Mouse (Mus musculus): ENCODE data around the gene Trp53inp2.

DNA sequence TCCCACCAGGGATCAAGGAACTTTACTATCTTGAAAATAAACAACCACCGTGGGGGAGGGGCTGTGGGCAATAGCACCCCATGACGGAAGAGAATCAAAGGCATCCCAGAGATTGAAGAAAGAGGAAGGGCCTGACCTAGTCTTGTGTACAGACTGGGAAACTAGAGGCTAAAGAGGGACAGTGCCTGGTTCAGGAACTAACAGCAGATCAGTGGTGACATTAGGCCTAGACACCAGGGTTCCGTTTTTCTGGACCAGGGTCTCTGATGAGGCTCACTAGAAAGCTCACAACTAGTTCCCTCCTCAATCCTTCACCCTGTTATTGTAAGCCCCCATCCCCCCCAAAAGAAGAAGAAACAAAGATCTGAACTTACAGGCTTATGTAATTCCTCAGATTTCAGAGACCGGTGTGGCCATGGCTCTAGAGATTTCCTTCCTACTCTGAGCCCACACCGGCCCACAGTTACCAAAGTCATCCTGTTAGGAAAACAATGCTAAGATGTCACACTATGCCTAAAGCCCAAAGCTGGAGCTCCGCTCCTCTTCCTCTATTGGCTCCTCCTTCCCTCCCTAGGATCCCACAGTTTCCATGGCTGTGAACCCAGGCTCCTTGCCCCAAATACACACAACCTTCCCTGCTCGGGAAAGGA is 13.1 kb upstream of the Trp53inp2 start:
- TF ChIP-seq GATA1 (IDR thresholded peaks at IDR 0.05; ENCODE audit: low read length) (no peak), TAL1 (IDR thresholded peaks at IDR 0.05; ENCODE audit: low read length) (no peak)
